Mouse (Mus musculus): Measurements from ENCODE around the gene Cabin1. TPM values are rescaled to one million over a fixed set of nuclear protein-coding genes. Genes with fewer than 3 reads are reported as not detected.

The Cabin1 gene
- polyA plus RNA-seq, 1 experiment = 31.2 TPM

- Histone ChIP-seq H3K4me3 (replicated peaks) (no peak overlapping the region), H3K9me3 (no peaks in the 10 kb centered on the region), H3K27me3 (replicated peaks) (peaks cover 4% of the 10 kb centered on the region), H3K4me1 (peaks cover 28% of the 10 kb centered on the region), H3K36me3 (replicated peaks; ENCODE audit: low read length) (peaks cover 2% of the 10 kb centered on the region)
- TF ChIP-seq FLI1 (IDR thresholded peaks at IDR 0.05; ENCODE audit: low read length) (no peak), GATA1 (IDR thresholded peaks at IDR 0.05; ENCODE audit: borderline replicate concordance, low read length) (no peak)
These were observed 2.7 kb upstream of the Cabin1 start for GRCm38 (mm10) chr10:75766856-75767255.

GRCm38 (mm10) chr10:75764519-75765473 is 655 bp upstream of the Cabin1 start:
- no peaks in the 10 kb centered on the region for H3K27me3 ChIP-seq (replicated peaks)
- H3K4me1 ChIP-seq = peaks cover 33% of the 10 kb centered on the region
- H3K4me3 ChIP-seq (replicated peaks) = peak overlapping the region; percentile 99
- TF ChIP-seq FLI1 (IDR thresholded peaks at IDR 0.05; ENCODE audit: low read length) = no peak
- TF ChIP-seq GATA1 (IDR thresholded peaks at IDR 0.05; ENCODE audit: borderline replicate concordance, low read length) = no peak
- peaks cover 19% of the 10 kb centered on the region for H3K36me3 ChIP-seq (replicated peaks; ENCODE audit: low read length)
- no peaks in the 10 kb centered on the region for H3K9me3 ChIP-seq

GRCm38 (mm10) chr10:75762413-75762812 is 1.7 kb downstream of the Cabin1 start:
- Histone ChIP-seq H3K4me3 (replicated peaks) (no peak overlapping the region), H3K27me3 (replicated peaks) (no peaks in the 10 kb centered on the region), H3K4me1 (peaks cover 29% of the 10 kb centered on the region), H3K36me3 (replicated peaks; ENCODE audit: low read length) (peaks cover 41% of the 10 kb centered on the region), H3K9me3 (no peaks in the 10 kb centered on the region)
- no peak for TF ChIP-seq GATA1 (IDR thresholded peaks at IDR 0.05; ENCODE audit: borderline replicate concordance, low read length)
- no peak for TF ChIP-seq FLI1 (IDR thresholded peaks at IDR 0.05; ENCODE audit: low read length)

GRCm38 (mm10) chr10:75760311-75760710 is 3.8 kb downstream of the Cabin1 start:
- no peak overlapping the region for H3K4me3 ChIP-seq (replicated peaks)
- no peaks in the 10 kb centered on the region for H3K27me3 ChIP-seq (replicated peaks)
- H3K36me3 ChIP-seq (replicated peaks; ENCODE audit: low read length) = peaks cover 61% of the 10 kb centered on the region
- no peaks in the 10 kb centered on the region for H3K9me3 ChIP-seq
- TF ChIP-seq FLI1 (IDR thresholded peaks at IDR 0.05; ENCODE audit: low read length) = no peak
- TF ChIP-seq GATA1 (IDR thresholded peaks at IDR 0.05; ENCODE audit: borderline replicate concordance, low read length) = no peak
- H3K4me1 ChIP-seq = peaks cover 33% of the 10 kb centered on the region

GRCm38 (mm10) chr10:75756719-75757118 is 7.4 kb downstream of the Cabin1 start:
- Histone ChIP-seq H3K4me1 (peaks cover 12% of the 10 kb centered on the region), H3K9me3 (no peaks in the 10 kb centered on the region), H3K36me3 (replicated peaks; ENCODE audit: low read length) (peaks cover 94% of the 10 kb centered on the region), H3K4me3 (replicated peaks) (no peak overlapping the region), H3K27me3 (replicated peaks) (no peaks in the 10 kb centered on the region)
- no peak for TF ChIP-seq FLI1 (IDR thresholded peaks at IDR 0.05; ENCODE audit: low read length)
- no peak for TF ChIP-seq GATA1 (IDR thresholded peaks at IDR 0.05; ENCODE audit: borderline replicate concordance, low read length)

- Histone ChIP-seq H3K9me3 (no peaks in the 10 kb centered on the region), H3K4me1 (peaks cover 26% of the 10 kb centered on the region), H3K27me3 (replicated peaks) (no peaks in the 10 kb centered on the region), H3K4me3 (replicated peaks) (no peak overlapping the region), H3K36me3 (replicated peaks; ENCODE audit: low read length) (peaks cover 96% of the 10 kb centered on the region)
- TF ChIP-seq GATA1 (IDR thresholded peaks at IDR 0.05; ENCODE audit: borderline replicate concordance, low read length) (no peak), FLI1 (IDR thresholded peaks at IDR 0.05; ENCODE audit: low read length) (no peak)
These were observed 20.1 kb downstream of the Cabin1 start for GRCm38 (mm10) chr10:75744017-75744416.

- TF ChIP-seq FLI1 (IDR thresholded peaks at IDR 0.05; ENCODE audit: low read length) = no peak
- TF ChIP-seq GATA1 (IDR thresholded peaks at IDR 0.05; ENCODE audit: borderline replicate concordance, low read length) = no peak
- Histone ChIP-seq H3K27me3 (replicated peaks) (no peaks in the 10 kb centered on the region), H3K36me3 (replicated peaks; ENCODE audit: low read length) (peaks cover 99% of the 10 kb centered on the region), H3K9me3 (no peaks in the 10 kb centered on the region), H3K4me1 (peaks cover 31% of the 10 kb centered on the region), H3K4me3 (replicated peaks) (no peak overlapping the region)
These were observed 20.8 kb downstream of the Cabin1 start for GRCm38 (mm10) chr10:75743369-75743768.

- peaks cover 31% of the 10 kb centered on the region for H3K4me1 ChIP-seq
- TF ChIP-seq GATA1 (IDR thresholded peaks at IDR 0.05; ENCODE audit: borderline replicate concordance, low read length) (no peak), FLI1 (IDR thresholded peaks at IDR 0.05; ENCODE audit: low read length) (no peak)
- H3K36me3 ChIP-seq (replicated peaks; ENCODE audit: low read length) = peaks cover 99% of the 10 kb centered on the region
- H3K9me3 ChIP-seq = no peaks in the 10 kb centered on the region
- H3K4me3 ChIP-seq (replicated peaks) = no peak overlapping the region
- no peaks in the 10 kb centered on the region for H3K27me3 ChIP-seq (replicated peaks)
These were observed 23.3 kb downstream of the Cabin1 start for GRCm38 (mm10) chr10:75740866-75741265.

GRCm38 (mm10) chr10:75725449-75725848 is 38.7 kb downstream of the Cabin1 start:
- H3K4me1 ChIP-seq = no peaks in the 10 kb centered on the region
- TF ChIP-seq FLI1 (IDR thresholded peaks at IDR 0.05; ENCODE audit: low read length) = no peak
- TF ChIP-seq GATA1 (IDR thresholded peaks at IDR 0.05; ENCODE audit: borderline replicate concordance, low read length) = no peak
- peaks cover 98% of the 10 kb centered on the region for H3K36me3 ChIP-seq (replicated peaks; ENCODE audit: low read length)
- H3K27me3 ChIP-seq (replicated peaks) = no peaks in the 10 kb centered on the region
- H3K4me3 ChIP-seq (replicated peaks) = no peak overlapping the region
- no peaks in the 10 kb centered on the region for H3K9me3 ChIP-seq

- Histone ChIP-seq H3K4me1 (no peaks in the 10 kb centered on the region), H3K9me3 (no peaks in the 10 kb centered on the region), H3K4me3 (replicated peaks) (no peak overlapping the region), H3K36me3 (replicated peaks; ENCODE audit: low read length) (peaks cover 98% of the 10 kb centered on the region), H3K27me3 (replicated peaks) (no peaks in the 10 kb centered on the region)
- TF ChIP-seq FLI1 (IDR thresholded peaks at IDR 0.05; ENCODE audit: low read length) (no peak), GATA1 (IDR thresholded peaks at IDR 0.05; ENCODE audit: borderline replicate concordance, low read length) (no peak)
These were observed 43.9 kb downstream of the Cabin1 start for GRCm38 (mm10) chr10:75720215-75720614.

Data from megakaryocyte, embryonic 14.5 days (primary cell).